Mouse (Mus musculus) liver, embryonic 14.5 days (tissue): ENCODE results near the gene Gja4. TPM values are rescaled to one million over a fixed set of nuclear protein-coding genes. Genes with fewer than 3 reads are reported as not detected.

Experiments
- ATAC-seq: fragments of 200-750 bp; cut with Nextera tagmentation; 2 replicates; pipeline ENCODE4 v1.8.0; 2017; ENCODE audit warnings: moderate number of reproducible peaks, mild to moderate bottlenecking, moderate library complexity; ENCODE audit not compliant: insufficient read depth
- DNase-seq, 3 experiments: peaks; one replicate each; pipeline ENCODE4 v3.0.0-alpha.2; 2012 to 2013; ENCODE audit warnings: low read depth in 3 of 3, low spot score in 3 of 3
- H3K27ac ChIP-seq: fragments of 300-500 bp; sonication (generic); 2 replicates; pipeline ENCODE4 v1.5.1; 2014; ENCODE audit warnings: moderate library complexity, mild to moderate bottlenecking, control low read depth, inconsistent platforms
- H3K27me3 ChIP-seq: fragments of 300-500 bp; sonication (generic); 2 replicates; pipeline ENCODE4 v1.6.1; 2014; ENCODE audit warnings: mild to moderate bottlenecking, low read length, moderate library complexity; ENCODE audit not compliant: control insufficient read depth, insufficient read depth
- H3K36me3 ChIP-seq: fragments of 300-500 bp; sonication (generic); replicated peaks from 2 replicates; pipeline ENCODE4 v1.6.1; 2014; ENCODE audit warnings: low read depth; ENCODE audit not compliant: control insufficient read depth, insufficient read depth
- H3K4me1 ChIP-seq, 2 experiments: fragments of 200-500 bp in 1 of 2; fragments of 300-500 bp in 1 of 2; sonication (generic) in 1 of 2; replicated peaks; 2 replicates each; pipeline ENCODE4 v1.6.1; 2012 to 2014; ENCODE audit warnings: antibody characterized with exemption in 1 of 2, inconsistent platforms in 1 of 2, low read length in 1 of 2; ENCODE audit not compliant: control insufficient read depth in 2 of 2, insufficient read depth in 2 of 2
- H3K4me2 ChIP-seq: fragments of 300-500 bp; sonication (generic); 2 replicates; pipeline ENCODE4 v1.6.1; 2014; ENCODE audit warnings: low read depth, mild to moderate bottlenecking, control low read depth, moderate library complexity
- H3K4me3 ChIP-seq, 2 experiments: fragments of 200-500 bp in 1 of 2; fragments of 300-500 bp in 1 of 2; sonication (generic) in 1 of 2; 2 replicates each; pipeline ENCODE4 v1.5.1; 2012 to 2014; ENCODE audit warnings: low read depth in 2 of 2, low read length in 2 of 2, mild to moderate bottlenecking in 2 of 2, control low read depth in 1 of 2, inconsistent platforms in 1 of 2, moderate library complexity in 1 of 2; ENCODE audit not compliant: insufficient read depth in 1 of 2
- H3K9ac ChIP-seq: fragments of 300-500 bp; sonication (generic); replicated peaks from 2 replicates; pipeline ENCODE4 v1.6.1; 2014; ENCODE audit warnings: mild to moderate bottlenecking, control low read depth, moderate library complexity
- H3K9me3 ChIP-seq: fragments of 300-500 bp; sonication (generic); 2 replicates; pipeline ENCODE4 v1.6.1; 2016; ENCODE audit warnings: low read length, mixed read lengths; ENCODE audit not compliant: control insufficient read depth
- CTCF ChIP-seq: IDR thresholded peaks from 2 replicates; pipeline ENCODE4 v1.5.1; 2016; ENCODE audit warnings: antibody characterized with exemption, low read depth, control low read depth
- EP300 ChIP-seq: IDR thresholded peaks from 2 replicates; pipeline ENCODE4 v1.6.1; 2016; ENCODE audit warnings: antibody characterized with exemption, low read depth
- WGBS: fragments of 180-500 bp; shearing (Covaris S2); extraction: QIAGEN DNeasy Blood & Tissue Kit; methylation state at CpG from one replicate; pipeline ENCODE4 v1.1.7; 2014; ENCODE audit not compliant: insufficient replicate concordance; 5-methylcytosine and 5-hydroxymethylcytosine counted together
- polyA plus RNA-seq, 2 experiments: library from polyadenylated mRNA; depleted of rRNA in 1 of 2; stranded (reverse) in 1 of 2; unstranded in 1 of 2; fragments of >200 nt; fragmentation: Nextera tagmentation in 1 of 2; extraction: Ambion mirVana in 1 of 2; gene quantifications; 2 replicates each; pipeline versions ENCODE4 v1.2.1 to v1.2.3; 2012 to 2014

The Gja4 gene
- polyA plus RNA-seq (2012; rRNA removed) (2.2 and 2.4 TPM in 2 replicates), polyA plus RNA-seq (2014; fragmentation: Nextera tagmentation; extraction: Ambion mirVana) (2.1 and 2.8 TPM in 2 replicates)

DNA sequence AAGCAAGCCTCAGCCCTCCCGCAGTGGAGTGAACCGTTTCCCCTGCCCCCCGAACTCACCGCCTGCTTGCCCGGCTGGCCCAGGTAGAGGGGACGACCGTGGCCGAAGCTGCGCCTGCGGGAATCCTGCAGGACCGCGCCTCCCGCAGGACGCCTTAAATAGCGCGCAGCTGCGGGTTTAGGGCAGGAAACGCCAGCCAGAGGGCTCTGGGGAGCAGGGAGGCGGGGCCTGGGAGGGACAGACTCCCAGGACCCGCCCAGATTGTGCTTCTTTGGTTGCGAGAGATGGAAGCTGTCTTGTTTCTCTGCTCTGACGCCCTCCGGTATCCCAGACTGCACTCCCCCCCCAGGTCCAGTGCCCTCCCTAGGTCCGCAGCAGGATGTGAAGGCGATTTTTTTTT is at the start of gene Gja4:
Gja4 (minus strand) TSS at position 179 of the 400 bp plus-strand sequence.
- Histone ChIP-seq H3K4me3 (peak within 1 kb of the TSS; percentile 36 to 44), H3K4me1 (no peaks in the 10 kb centered on the region), H3K36me3 (no peaks in the 10 kb centered on the region), H3K27me3 (no peaks in the 10 kb centered on the region; the same call in none of the 2 replicates), H3K27ac (no peak within 1 kb of the TSS), H3K9me3 (no peaks in the 10 kb centered on the region), H3K9ac (no peak within 1 kb of the TSS), H3K4me2 (peak within 1 kb of the TSS; percentile 61)
- 1% methylated on average over 25 of the region's 25 CpGs for WGBS
- peak; percentile 37; the same call in 1 of the 2 replicates for ATAC-seq
- peak in 1 of 3 experiments; percentile 7 for DNase-seq
- TF ChIP-seq EP300 = no peak
- TF ChIP-seq CTCF = peak; percentile 58

DNA sequence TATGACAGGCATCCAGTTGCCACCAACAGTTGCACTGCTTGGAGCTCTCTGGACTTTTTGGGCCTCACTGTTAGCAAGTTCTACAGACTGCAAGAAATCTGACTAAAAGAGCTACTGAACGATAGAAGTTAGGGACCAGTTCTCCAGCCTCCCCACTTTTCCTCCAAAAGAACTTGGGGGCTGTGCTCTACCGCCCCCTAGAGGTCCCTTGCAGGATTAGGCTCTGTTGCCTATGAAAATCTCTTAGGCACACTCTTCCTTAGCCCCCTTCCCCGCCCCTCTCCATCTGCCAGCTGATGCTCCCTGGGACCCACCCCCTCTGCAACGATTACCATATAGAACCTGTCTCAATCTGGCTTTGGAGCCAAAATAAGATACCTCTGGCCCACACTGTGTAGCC is 49.5 kb upstream of the Gja4 start:
- DNase-seq (no peak), ATAC-seq (no peak)
- WGBS = 41% methylated on average over 4 of the region's 4 CpGs
- TF ChIP-seq CTCF (peak; percentile 49), EP300 (no peak)
- no peak overlapping the region for H3K4me3 ChIP-seq
- H3K9ac ChIP-seq = no peak overlapping the region
- H3K4me2 ChIP-seq = no peak overlapping the region
- H3K9me3 ChIP-seq = no peaks in the 10 kb centered on the region
- no peaks in the 10 kb centered on the region for H3K4me1 ChIP-seq
- H3K27me3 ChIP-seq = no peaks in the 10 kb centered on the region
- no peak overlapping the region for H3K27ac ChIP-seq
- H3K36me3 ChIP-seq = no peaks in the 10 kb centered on the region

DNA sequence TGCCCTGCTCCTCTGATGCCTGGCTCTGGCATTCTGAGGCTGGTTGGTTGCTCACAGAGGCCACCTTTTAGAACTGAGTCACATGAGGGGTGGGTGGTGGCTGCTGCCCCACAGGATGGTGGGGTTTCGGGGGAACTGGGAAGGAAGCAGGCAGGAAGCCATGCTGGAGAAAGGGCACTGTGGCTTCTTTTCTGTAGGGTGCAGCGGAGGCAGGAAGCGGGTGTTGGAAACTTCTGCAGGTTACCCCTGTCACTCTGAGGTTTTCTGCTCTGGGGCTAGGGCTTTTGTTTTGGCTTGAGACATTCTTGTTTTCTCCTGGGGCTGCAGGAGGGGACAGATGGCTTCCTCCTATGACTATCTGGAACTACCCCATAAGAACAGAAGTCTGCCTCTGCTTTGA is 48.7 kb upstream of the Gja4 start:
- TF ChIP-seq EP300 (no peak), CTCF (no peak)
- no peak overlapping the region for H3K27ac ChIP-seq
- 27% methylated on average over 3 of the region's 3 CpGs for WGBS

DNA sequence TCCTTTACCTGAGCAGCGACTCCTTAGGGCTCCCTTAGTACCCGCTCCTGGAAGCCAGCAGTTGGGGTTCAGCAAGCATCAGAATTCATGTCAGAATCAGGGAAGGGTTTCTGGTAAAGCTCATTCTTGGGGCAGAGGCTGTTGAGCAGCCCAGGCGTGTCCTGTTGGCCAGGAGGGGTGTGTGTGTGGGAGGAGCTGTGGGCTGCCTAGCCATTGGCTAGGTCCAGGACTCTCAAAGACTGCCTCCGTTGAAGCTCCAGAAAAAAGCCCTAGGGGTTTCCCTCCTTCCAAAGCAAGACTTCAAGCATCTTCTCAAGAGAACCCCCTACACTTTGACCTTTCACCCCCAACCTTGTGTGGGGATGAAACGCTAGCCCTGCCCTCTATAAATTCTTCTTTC is 44.2 kb upstream of the Gja4 start, which contains the start of gene Gjb5:
Gjb5 (minus strand) TSS at position 164 of the 400 bp plus-strand sequence.
- Histone ChIP-seq H3K4me2 (no peak within 1 kb of the TSS), H3K36me3 (no peaks in the 10 kb centered on the region), H3K4me1 (no peaks in the 10 kb centered on the region), H3K27me3 (no peaks in the 10 kb centered on the region), H3K4me3 (no peak within 1 kb of the TSS), H3K9me3 (no peaks in the 10 kb centered on the region), H3K27ac (no peak within 1 kb of the TSS), H3K9ac (no peak within 1 kb of the TSS)
- no peak for TF ChIP-seq EP300
- no peak for TF ChIP-seq CTCF
- DNase-seq (no peak), ATAC-seq (no peak)
- 16% methylated on average over 5 of the region's 5 CpGs for WGBS

More for the DNA sequence above, 48.7 kb upstream of the Gja4 start:
- no peak overlapping the region for H3K9ac ChIP-seq
- no peaks in the 10 kb centered on the region for H3K9me3 ChIP-seq
- no peak for DNase-seq
- no peak for ATAC-seq
- no peak overlapping the region for H3K4me3 ChIP-seq
- H3K4me1 ChIP-seq = no peaks in the 10 kb centered on the region
- H3K36me3 ChIP-seq = no peaks in the 10 kb centered on the region
- no peaks in the 10 kb centered on the region for H3K27me3 ChIP-seq
- H3K4me2 ChIP-seq = no peak overlapping the region

DNA sequence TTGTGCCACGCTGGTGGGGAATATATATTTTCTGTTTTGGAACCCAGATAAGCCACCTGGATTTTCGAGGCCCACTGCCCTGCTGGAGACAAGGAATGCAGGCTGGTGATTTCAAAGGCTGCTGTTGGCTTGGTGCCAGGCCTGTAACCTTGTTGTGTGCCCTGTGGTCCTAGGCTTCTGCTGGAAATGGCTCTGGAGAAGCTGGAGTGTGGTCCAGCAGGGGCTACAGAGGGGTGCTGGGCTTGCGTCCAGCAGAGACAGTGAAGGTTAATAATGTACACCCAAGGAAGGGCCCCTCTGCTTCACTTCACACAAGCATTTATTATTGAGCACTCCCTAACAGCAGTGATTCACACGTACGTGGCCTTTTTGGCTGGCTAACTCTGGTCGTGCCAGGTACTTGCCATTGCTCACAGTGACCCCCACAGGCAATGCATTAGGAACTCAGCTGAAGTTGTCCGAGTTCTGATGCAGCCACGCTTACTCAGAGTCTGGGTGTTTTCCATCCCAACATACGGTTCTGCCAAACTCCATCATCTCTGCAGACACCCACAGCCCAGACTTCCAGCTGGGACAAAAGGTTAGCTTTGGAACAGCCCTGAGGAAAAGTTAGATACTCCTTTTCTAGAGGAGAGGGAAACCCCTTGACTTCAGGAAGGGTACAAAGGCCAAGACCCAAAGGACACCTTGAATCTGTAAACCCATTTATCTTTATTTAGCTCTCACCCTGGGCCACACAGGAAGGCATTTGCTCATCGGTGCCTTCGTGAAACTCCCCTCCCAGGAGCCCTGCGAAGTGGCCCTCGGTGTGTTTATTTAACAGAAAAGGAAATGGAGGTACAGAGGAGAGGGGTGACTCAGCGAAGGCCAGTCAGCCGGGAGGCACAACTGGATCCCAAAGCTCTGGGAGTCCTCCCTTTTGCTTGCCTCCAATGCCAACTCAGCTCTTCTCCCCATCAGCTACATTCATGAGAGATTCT is 41.0 kb upstream of the Gja4 start:
- no peaks in the 10 kb centered on the region for H3K4me1 ChIP-seq
- H3K27me3 ChIP-seq = no peaks in the 10 kb centered on the region
- no peak for DNase-seq
- no peak overlapping the region for H3K9ac ChIP-seq
- no peaks in the 10 kb centered on the region for H3K36me3 ChIP-seq
- TF ChIP-seq CTCF (no peak), EP300 (no peak)
- H3K9me3 ChIP-seq = no peaks in the 10 kb centered on the region
- H3K27ac ChIP-seq = no peak overlapping the region
- ATAC-seq = no peak
- H3K4me2 ChIP-seq = no peak overlapping the region
- WGBS = 36% methylated on average over 15 of the region's 15 CpGs
- H3K4me3 ChIP-seq = no peak overlapping the region
